Mouse (Mus musculus) thymus, adult 18-20 months (tissue): ENCODE data around the gene Lmnb2.

Experiments used
- DNase-seq, 2 experiments: peaks; one replicate each; pipeline ENCODE4 v3.0.0; 2022; ENCODE audit warnings: mixed read lengths in 2 of 2

Gene Lmnb2

DNA sequence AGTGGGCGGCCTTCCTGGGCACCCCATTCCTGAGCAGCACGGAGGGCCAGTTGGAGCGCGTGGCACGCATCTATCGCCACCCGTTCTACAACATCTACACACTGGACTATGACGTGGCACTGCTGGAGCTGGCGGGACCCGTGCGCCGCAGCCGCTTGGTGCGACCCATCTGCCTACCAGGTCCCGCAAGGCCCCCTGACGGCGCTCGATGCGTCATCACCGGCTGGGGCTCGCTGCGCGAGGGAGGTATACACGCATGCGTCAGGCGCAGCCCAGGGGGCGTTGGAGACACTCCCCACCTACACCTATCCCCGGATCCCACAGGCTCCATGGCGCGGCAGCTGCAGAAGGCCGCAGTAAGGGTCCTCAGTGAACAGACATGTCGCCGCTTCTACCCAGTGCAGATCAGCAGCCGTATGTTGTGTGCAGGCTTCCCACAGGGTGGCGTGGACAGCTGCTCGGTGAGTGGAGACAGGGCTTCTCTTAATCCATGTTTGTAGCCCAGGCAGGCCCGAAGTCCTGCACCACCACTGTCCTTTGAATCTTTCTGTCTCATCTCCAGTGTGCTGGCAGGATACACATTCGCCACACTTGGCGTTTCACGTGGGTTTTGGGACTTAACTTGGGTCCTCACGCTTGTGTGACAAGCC, 20.1 kb downstream of the Lmnb2 start:
- DNase-seq = no peak

DNA sequence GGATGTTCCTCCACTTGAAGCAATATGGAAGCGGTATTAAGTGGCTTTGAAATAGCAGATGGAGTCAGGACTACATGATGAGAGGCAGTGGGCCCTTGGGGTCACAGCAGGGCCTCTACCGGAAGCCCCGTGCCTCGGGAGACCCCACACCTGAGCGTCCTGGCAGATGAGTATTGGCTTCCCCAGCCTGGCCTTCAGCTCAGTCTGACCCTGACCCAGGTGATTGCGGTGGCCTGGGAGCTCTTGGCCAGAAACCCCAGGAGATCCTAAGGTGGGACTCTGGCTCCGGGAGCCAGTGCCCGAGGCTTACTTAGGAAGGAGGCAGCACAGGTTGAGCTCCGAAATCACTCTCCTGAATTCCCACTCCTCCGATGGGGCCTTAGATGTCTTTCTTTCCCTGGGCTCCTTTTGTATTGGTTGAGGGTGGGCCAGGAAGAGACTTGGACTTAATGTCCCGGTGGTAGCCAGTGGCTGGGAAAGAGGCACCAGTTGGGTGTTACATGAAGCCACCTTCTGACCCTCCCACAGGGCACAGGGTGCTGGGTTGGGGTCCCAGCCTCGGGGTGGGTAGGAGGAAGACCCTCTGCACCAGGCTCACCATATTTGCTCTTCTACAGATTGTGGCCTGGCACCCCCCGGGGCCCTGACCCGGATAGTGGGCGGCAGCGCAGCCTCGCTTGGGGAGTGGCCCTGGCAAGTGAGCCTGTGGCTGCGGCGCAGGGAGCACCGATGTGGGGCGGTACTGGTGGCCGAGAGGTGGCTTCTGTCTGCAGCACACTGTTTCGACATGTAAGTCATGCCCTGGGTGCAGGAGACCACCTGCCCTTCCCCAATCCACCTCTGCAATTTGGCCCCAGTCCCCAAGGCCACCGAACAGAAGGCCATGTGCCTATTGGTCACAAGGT, 21.2 kb downstream of the Lmnb2 start:
- DNase-seq = no peak

DNA sequence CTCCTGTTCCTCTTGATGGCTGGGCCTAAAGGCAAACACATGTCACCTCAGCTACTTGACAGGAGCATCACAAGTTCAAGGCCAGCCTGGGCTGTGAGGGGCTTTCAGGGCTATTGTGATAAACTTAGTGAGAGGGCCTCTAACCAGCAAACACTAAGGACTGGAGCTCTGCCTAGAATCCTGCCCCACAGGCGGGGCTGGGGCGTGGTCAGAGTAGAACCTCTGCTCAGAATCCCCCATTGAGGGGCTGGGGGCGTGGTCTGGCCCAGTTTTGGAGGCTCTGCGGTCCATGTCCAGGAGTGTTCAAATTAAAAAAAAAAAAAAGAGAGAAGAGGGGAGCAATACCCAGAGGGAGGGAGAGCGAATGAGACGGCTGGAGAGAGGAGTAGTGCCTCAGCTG, 22.3 kb downstream of the Lmnb2 start:
- no peak for DNase-seq

DNA sequence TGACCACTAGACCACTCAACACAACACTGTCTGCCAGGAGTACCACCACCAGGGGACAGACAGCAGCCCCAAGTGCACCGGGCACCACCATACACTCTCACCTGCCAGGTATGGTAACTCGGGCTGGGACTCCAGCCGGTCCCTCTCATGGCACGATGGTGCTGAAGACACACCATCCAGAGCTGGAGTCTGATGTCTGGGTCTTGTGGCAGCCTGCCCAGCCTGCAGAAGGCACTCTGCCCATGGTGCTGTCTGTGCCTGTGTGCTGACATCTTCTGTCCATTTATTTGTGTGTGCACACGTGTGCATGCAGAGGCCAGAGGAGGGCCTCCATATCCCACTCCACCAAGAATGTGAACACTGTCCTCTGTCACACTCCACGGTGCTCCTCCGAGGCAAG, 22.9 kb downstream of the Lmnb2 start:
- no peak for DNase-seq

DNA sequence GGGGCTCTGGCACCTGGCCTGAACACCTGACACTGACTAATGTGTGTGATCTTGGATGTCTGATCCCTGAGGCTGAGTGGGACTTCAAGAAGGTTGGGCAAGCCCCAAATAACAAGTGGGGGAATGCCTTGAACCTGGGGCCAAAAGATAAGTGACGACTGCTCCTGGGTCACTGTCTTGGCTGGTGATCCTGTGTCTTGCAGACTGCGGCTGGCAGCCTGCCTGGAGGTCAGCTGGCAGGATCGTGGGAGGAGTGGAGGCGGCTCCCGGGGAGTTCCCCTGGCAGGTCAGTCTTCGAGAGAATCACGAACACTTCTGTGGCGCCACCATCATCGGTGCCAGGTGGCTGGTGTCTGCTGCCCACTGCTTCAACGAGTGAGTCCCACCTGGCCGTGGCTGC, 30.9 kb downstream of the Lmnb2 start:
- DNase-seq = no peak

DNA sequence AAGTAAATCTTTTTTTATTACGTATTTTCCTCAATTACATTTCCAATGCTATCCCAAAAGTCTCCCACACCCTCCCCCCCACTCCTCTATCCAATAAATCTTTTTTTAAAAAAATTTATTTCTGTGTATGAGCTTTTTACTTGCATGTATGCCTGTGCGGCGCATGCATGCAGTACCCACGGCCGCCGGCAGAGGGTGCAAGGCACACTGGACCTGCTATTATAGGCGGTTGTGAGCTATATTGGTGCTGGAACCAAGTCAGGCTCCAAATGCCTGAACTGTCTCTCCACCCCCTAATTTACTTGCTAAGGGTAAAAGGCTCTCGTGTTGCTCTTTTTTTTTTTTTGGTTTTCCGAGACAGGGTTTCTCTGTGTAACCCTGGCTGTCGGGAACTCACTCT, 36.7 kb downstream of the Lmnb2 start:
- DNase-seq = peak; percentile 51 to 60

DNA sequence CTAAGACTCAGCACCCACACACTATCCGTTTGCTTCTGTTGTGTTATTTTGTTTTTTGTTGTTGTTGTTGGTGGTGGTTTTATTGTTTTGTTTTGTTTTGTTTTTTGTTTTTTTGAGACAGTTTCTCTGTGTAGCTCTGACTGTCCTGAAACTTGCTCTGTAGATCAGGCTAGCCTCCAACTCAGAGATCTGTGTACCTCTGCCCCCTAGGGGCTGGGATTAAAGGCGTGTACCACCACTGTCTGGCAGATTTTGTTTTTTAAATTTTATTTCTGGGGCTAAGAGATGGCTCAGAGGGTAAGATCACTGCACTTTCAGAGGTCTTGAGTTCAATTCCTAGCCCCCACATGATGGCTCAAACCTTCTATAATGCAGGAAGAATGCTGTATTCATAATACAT, 37.1 kb downstream of the Lmnb2 start:
- no peak for DNase-seq

DNA sequence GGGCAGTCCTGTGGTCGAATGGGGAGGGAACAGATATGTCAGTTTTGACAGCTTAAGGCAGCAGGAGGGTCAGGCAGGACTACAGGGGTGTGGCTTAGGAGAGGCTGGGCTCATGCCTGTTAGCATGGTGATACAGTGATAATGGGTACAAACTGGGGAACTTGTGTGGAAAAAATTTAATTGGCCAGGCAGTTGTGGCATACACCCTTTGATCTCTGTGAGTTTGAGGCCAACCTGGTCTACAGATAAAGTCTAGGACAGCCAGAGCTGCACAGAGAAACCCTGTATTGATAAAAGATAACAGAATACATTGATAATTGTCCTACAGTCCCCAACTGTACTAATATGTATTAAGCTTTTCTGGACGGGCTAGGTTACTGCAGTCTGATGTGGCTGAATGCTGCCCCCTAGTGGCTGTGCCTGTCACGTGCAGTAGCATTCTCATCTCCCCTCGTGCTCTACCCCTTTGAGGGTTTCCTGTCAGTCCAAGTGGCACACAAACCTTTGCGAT, 37.9 kb downstream of the Lmnb2 start:
- DNase-seq = peak; percentile 32 to 50

DNA sequence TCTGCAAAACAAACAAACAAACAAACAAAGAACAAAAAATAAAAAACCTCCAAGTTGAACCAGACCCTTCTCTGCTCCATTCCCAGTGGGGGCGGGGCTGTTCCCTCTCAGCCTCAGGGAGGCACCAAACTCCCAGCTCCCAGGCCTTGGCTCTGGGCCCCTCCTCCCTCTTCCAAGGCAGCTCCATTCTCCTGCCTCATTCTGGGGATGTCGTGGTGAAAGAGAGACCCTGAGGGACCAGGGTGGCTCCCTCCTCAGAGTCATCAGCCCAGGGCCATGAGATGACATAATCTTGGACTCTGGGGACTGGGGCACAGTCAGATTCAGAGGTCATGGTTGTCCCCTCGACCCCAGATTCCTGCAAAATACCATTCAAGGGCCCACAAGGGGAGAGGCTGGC, 41.5 kb downstream of the Lmnb2 start:
- no peak for DNase-seq

DNA sequence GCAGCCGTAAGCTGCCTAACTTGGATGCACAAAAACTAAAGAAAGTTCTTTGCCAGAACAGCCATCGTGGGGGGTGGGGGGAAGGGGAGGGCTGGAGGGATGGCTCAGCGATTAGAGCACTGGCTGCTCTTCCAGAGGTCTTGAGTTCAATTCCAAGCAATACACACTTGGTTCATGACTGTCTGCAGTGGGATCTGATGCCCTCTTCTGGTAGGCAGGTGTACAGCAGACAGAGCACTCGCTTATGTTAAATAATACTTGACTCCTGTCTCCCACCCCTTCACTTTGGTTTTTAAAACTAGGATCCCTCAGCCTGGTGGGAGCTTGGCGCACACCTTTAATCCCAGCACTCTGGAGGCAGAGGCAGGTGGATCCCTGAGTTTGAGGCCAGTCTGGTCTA, 42.0 kb downstream of the Lmnb2 start:
- DNase-seq = peak in 1 of 2 experiments; percentile 39

DNA sequence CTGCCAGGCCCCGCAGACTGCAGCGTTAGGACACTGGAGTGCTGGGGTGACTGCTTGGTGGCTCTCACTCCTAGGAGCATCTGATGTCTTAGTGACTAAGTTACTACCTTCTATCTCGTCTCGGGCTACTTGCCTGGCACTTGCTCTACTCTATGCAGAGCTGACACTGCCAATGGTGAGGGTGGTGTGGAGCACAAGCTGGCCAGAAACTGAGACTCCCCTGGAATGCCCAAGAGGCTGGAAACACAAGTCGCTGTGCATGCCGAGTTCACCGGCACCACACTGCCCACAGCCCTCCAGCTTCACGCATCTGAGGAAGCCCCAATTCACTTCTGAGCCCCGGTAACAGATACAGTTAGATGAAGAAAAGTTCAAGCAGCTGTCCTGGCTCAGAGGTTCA, 44.0 kb downstream of the Lmnb2 start:
- DNase-seq = no peak

DNA sequence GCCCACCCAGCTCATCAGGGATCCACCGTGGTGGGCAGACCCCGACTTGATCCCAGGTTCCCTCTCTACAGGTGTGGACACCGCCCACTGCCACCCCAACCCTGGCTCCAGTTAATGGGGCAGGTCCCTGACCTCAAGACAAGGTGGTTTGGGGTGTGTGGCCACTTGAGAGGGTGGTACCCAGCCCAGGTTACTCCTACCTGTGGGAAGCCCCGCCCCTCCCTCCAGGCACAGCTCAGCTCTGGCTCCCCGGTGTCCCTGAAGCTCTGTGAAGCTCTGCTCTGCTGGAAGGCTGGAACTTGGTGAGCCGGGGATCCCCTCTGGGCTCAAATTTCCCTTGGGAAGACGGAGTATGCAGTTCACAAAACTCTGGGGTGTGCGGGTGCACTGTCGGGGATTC, 46.5 kb downstream of the Lmnb2 start, which contains the start of gene Tmprss9:
Tmprss9 (plus strand) TSS at position 268 of the 400 bp plus-strand sequence.
- DNase-seq = no peak

DNA sequence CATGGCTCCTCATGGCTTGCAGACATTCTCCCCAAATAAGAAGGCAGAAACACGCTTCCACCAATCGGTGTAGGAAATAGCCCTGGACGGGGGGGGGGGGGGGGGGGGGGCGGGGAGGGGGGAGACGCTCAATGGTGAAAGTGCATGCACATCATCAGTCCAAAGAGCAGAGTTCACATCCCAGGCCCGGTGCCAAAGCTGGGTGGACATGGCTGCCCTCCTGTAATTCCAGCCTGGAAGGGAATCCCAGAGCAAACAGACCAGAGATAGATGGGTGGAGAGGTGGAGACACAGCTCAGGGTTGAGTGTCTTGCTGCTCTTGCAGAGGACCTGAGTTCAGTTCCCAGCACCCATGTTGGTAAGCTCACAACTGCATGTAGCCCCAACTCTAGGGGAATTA, 47.1 kb downstream of the Lmnb2 start:
- no peak for DNase-seq

DNA sequence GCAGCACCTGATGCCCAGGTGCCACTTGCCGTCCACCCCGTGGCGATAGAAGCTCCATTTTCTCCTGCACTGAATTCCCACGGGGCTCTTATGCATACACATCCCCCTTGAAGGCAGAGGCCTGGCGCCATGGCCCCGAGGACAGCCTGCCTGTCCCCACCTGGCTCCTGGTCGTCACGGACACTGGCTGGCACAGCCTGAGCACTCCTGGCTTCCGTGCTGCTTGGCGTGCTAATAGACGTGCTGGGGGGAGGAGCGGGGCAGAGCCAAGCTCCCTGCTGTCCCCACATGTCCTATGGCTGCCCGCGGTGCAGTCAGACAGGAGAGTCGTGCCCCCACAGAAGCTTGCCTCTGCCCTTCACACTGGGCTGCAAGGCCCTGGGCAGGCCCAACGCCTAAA, 53.6 kb downstream of the Lmnb2 start:
- no peak for DNase-seq

DNA sequence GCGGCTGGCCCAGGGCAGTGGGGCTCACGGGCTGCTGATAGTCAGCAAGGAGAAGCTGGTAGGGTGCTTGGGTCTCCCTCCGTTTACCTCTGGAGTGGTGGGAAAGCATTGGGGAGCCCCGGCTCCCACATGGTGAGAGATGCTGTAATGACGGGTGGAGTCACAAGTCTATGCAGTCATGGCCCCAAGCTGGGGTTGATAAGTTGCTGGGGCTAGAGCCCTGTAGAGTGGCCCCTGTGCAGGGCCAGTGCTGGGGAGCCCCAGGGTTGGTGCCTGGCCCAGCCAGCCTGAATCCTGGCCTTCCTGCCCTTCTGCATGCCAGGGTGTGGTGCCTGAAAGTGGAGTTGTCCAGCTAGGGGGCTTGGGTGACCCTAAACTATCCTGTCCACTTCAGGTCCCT, 55.7 kb downstream of the Lmnb2 start:
- no peak for DNase-seq

DNA sequence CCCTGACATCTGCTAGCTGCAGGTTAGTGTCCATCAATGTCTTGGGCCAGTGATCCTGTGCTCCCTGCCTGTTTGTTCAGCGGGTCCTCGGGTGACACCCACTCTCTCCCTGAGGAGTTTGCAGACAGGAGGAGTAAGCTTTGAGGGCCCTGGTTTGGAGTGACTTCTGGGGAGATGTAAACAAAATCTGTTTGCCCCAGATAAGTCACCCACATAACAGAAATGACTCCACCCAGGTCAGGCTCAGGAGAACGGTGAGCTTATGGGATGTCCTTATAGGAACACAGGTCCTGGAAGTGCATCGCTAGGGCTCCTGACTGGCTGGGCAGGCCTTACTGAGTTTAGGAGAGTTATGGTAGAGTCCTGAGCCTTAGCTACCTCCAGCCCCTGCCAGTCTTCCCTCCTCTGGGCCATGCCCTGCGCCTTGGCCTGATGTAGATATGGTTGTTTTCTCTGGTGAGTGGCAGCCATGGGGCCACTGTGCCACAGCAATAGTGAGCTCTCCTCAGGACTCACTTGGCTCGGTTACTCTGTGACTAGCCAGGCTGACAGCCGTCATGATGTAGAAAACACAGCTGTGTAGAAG, 59.6 kb downstream of the Lmnb2 start:
- DNase-seq = no peak

DNA sequence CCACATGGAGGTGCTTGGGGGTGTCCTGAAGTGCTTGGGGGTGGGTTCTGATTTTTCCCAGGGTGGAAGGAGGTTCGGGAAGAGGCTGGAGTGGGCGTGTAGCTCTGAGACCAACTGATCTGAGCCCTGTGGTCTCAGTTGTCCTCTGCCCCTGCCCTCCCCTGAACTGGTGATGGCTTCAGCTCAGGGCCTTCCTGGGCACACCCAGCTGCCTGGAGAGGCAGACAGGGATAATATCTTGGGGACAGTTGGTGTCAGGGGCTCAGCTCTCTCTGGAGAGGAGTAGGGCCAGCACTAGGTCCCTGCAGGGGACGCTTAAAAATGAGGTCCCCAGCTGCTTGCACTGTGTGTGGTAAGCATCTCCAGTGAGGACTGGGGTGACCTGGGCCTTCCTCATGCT, 60.2 kb downstream of the Lmnb2 start:
- no peak for DNase-seq

DNA sequence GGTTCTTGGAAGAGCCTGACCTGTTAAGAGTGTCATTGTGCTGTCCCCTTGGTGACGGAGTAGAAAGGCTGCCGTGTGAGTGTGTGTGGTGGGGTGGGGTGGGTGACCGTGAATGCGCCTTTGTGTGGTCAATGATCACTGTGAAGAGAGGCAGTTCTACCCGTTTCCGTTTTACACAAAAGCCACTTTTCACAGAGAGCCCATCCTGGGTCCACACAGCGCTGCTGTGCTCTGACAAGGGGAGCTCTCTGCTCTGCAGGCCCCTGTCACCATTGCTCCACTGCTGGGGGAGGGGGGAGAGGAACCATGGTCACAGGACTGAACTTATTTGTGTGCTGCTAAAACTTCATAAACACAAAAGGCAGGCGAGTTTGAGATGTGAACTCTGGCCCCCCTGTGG, 60.7 kb downstream of the Lmnb2 start:
- DNase-seq = no peak

DNA sequence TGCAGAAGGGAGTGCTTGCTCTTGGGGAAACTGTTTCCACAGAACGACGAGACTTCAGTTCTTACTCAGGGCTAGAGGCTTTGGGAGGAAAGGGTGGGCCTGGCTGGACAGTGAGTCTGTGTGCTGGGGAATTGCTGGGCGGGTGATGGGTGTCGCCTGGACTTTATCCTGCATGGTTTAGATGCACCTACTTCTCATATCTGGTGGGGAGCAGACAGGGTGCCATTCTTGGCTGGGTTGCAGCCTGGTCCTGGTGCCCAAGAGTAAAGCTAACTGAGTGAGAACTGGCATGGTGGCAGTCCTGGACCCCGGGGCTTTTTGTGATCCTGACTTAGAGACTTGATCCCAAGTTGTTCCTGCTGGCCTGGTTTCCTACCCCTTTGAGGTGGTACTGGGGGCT, 61.1 kb downstream of the Lmnb2 start:
- DNase-seq = no peak

DNA sequence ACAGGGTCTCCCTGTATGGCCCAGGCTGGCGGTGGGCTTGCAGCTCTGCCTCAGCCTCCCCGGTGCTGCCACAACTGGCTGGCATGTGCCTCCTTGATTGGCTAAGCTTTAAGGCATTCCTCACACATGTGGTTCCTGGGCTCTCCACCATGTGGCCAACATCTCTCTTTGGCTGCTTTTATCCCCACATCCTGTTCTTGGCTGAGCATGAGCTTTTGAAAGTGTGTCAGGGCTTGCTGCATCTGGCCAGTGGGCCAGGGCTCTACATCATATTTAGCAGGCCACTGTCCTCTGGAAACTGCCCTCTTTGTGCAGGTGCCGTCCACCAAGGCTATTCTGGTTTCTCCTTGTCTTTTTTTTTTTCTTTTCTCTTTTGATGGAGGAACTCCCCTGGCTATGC, 61.8 kb downstream of the Lmnb2 start:
- DNase-seq = no peak

DNA sequence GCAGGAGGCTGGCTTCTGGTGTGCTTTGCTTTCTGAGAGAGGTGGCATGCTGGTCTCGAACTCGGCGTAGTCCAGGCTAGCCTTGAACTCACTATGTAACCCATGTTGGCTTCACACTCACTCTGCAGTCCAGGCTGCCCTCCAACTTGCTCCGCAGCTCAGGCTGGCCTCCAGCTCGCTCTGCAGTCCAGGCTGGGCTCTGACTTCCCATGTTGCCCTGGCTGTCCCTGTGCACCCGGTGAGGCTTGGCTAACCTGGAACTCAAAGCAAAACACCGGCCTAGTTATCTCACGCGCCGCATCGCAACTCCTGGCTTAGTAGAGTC, 62.3 kb downstream of the Lmnb2 start:
- DNase-seq = no peak

DNA sequence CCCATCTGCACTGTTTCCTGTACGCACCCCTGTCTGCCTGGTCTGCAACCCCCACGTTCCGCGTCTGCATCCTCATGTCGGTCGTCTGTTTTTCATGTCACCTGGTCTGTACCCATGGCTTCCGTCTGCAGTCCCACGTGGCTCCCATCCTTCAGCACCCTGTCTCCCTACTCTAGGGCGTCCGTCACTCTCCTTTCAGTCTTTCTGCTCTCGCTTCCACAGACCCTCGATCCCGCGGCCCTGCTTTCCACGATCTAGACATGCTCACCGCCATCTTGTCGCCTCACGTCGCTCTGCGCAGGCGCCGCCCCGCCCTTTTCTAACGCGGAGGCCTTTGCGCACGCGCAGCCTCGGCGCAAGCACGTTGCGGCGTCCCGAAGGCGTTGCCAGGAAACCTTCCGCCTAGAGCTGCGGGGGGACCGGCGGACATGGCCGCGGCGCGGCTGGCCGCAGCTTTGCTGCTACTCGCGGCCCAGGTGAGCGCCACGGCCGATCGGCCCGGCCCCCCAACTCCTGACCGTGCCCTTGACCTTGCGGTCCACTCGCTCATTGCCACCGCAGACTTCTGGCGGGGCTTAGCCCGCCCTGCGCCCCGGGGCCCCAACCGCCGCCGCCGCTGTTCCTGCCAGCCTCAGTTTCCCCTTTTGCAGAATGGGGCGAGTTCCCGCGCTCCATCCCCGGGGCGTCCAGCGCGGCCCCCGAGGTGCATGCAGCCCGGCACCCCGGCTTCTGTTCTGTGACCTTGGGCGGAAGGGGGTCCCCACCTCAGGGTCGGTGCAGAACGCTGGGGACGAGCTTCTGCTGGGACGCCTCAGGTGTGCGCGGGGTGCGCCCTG, 62.9 kb downstream of the Lmnb2 start, which contains the start of the genes Lsm7 and Sppl2b:
Lsm7 (minus strand) TSS at position 297 of the 836 bp plus-strand sequence.
Sppl2b (plus strand) TSS at position 363 of the 836 bp plus-strand sequence.
- DNase-seq = peak; percentile 93 to 94
